Mouse (Mus musculus) embryonic facial prominence, embryonic 13.5 days (tissue): ENCODE data around the gene Clgn. TPM values are rescaled to one million over a fixed set of nuclear protein-coding genes. Genes with fewer than 3 reads are reported as not detected.

ENCODE experiments used
- ATAC-seq: fragments of 200-750 bp; cut with Nextera tagmentation; 2 replicates; pipeline ENCODE4 v1.8.0; 2017; ENCODE audit warnings: low read depth; ENCODE audit not compliant: insufficient number of reproducible peaks, insufficient read depth, low FRiP score, low TSS enrichment
- H3K27ac ChIP-seq: fragments of 300-500 bp; sonication (generic); 2 replicates; pipeline ENCODE4 v1.5.1; 2015; ENCODE audit warnings: moderate library complexity, mild to moderate bottlenecking, inconsistent platforms
- H3K27me3 ChIP-seq: fragments of 300-500 bp; sonication (generic); 2 replicates; pipeline ENCODE4 v1.6.1; 2015; ENCODE audit warnings: mild to moderate bottlenecking, inconsistent platforms
- H3K36me3 ChIP-seq: fragments of 300-500 bp; sonication (generic); 2 replicates; pipeline ENCODE4 v1.6.1; 2015; ENCODE audit warnings: mild to moderate bottlenecking, inconsistent platforms
- H3K4me1 ChIP-seq: fragments of 300-500 bp; sonication (generic); 2 replicates; pipeline ENCODE4 v1.6.1; 2015; ENCODE audit warnings: inconsistent platforms
- H3K4me2 ChIP-seq: fragments of 300-500 bp; sonication (generic); 2 replicates; pipeline ENCODE4 v1.6.1; 2015; ENCODE audit warnings: moderate library complexity, mild to moderate bottlenecking, inconsistent platforms
- H3K4me3 ChIP-seq: fragments of 300-500 bp; sonication (generic); 2 replicates; pipeline ENCODE4 v1.5.1; 2015; ENCODE audit warnings: mild to moderate bottlenecking, inconsistent platforms
- H3K9ac ChIP-seq: fragments of 300-500 bp; sonication (generic); 2 replicates; pipeline ENCODE4 v1.6.1; 2015; ENCODE audit warnings: mild to moderate bottlenecking, inconsistent platforms
- H3K9me3 ChIP-seq: fragments of 300-500 bp; sonication (generic); 2 replicates; pipeline ENCODE4 v1.6.1; 2016; ENCODE audit warnings: inconsistent platforms
- WGBS: fragments of 180-500 bp; shearing (Covaris S2); methylation state at CpG from one replicate; pipeline ENCODE4 v1.1.7; 2015; ENCODE audit warnings: mixed read lengths; 5-methylcytosine and 5-hydroxymethylcytosine counted together
- polyA plus RNA-seq: library from polyadenylated mRNA; unstranded; fragments of >200 nt; fragmentation: Nextera tagmentation; extraction: Ambion mirVana; gene quantifications from 2 replicates; pipeline ENCODE4 v1.2.1, GENCODE M21; 2015

Clgn gene
- polyA plus RNA-seq: 2.8 and 3.5 TPM in 2 replicates

DNA sequence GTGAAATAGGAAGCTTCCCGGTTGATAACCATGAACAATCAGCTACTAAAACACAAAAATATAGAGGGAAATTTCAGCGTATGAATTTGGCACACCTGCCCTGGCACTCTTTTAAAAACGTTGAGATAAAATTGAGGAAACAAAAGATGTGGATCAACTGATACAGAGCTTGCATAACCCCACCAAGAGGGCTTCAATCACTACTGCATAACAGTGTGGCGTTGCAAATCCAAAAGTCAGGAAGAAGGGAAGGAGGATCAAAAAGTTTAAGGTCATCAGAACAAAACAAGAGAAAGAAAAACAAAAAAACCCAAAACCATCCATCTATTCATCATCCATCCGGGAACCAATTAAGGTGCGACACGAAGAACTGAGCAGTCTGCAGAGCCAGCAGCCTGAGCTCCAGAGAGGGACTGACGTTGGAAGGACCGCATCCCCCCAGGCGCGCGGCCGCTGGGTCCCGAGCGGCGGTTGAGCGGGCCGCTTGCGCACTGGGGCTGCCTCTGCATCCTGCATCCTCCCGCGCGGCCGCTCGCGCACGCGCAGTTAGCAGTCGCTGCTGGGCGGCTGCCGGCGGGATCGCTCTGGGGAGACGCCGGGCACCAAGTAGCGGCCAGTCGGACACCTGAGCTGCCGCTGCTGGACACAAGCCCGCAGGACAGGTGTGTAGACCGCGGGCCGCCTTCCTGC lies at the start of gene Clgn:
Gene Clgn (plus strand): TSS at position 552 of the 690 bp plus-strand sequence.
- Histone ChIP-seq H3K9me3 (no peaks in the 10 kb centered on the region), H3K4me2 (peak within 1 kb of the TSS; percentile 91), H3K4me3 (peak within 1 kb of the TSS; percentile 53), H3K27me3 (peaks cover 26% of the 10 kb centered on the region), H3K36me3 (no peaks in the 10 kb centered on the region), H3K27ac (no peak within 1 kb of the TSS), H3K4me1 (peaks cover 7% of the 10 kb centered on the region; the same call in 1 of the 2 replicates), H3K9ac (peak within 1 kb of the TSS; percentile 74)
- ATAC-seq: peak; percentile 69
- 4% methylated on average over 41 of the region's 41 CpGs for WGBS

- WGBS: 90% methylated on average over 3 of the region's 3 CpGs
- ATAC-seq: no peak
- Histone ChIP-seq H3K36me3 (no peaks in the 10 kb centered on the region), H3K27me3 (no peaks in the 10 kb centered on the region), H3K4me3 (no peak overlapping the region), H3K27ac (no peak overlapping the region), H3K9me3 (no peaks in the 10 kb centered on the region), H3K4me1 (no peaks in the 10 kb centered on the region), H3K4me2 (no peak overlapping the region), H3K9ac (no peak overlapping the region)
Measured at GRCm38 (mm10) chr8:83342076-83342475, 47.6 kb upstream of the Clgn start.

DNA sequence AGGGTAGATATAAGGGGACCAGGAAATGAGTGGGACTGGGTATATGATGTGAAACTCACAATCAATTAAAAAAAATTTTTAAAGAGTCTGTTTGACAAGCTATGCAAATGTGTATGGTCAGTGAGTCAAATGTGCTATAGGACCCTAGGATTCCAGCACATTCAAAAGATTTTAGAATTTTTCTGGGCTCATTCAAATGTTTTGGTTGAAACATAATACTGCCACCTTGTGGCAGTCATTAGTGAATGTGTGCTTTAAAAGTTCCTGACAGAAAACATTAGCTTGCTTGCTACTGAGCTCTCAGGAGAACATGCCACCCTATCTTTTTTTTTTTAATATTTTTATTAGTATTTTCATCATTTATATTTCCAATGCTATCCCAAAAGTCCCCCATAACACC lies 47.0 kb upstream of the Clgn start:
- no peaks in the 10 kb centered on the region for H3K27me3 ChIP-seq
- no peak overlapping the region for H3K4me3 ChIP-seq
- H3K36me3 ChIP-seq: no peaks in the 10 kb centered on the region
- no peaks in the 10 kb centered on the region for H3K4me1 ChIP-seq
- no peak overlapping the region for H3K4me2 ChIP-seq
- ATAC-seq: no peak
- no peaks in the 10 kb centered on the region for H3K9me3 ChIP-seq
- H3K27ac ChIP-seq: no peak overlapping the region
- H3K9ac ChIP-seq: no peak overlapping the region

DNA sequence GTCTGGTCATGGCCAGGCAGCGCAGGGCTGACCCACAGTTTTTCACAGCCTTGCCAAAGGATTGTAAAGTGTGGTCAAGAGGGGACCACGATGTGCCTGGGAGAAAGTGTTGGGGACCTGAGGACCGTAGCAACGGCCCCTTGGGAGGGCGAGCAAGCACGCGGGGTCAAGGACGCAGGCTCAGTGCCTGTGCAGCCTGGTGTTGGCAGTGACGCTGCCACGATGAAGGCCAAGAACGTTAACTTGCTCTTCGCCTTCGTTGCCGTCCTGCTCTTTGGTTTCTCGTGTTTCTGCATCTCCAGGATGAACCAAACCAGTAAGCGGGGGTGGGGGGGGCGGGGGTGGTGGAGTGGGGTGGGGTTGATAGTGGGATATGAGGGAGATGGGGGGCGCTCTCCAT lies 41.4 kb upstream of the Clgn start, which contains the start of gene Mgat4d:
Gene Mgat4d (plus strand): TSS at position 209 of the 400 bp plus-strand sequence.
- H3K27me3 ChIP-seq: no peaks in the 10 kb centered on the region
- 81% methylated on average over 16 of the region's 18 CpGs for WGBS
- no peak within 1 kb of the TSS for H3K9ac ChIP-seq
- no peak for ATAC-seq
- H3K36me3 ChIP-seq: no peaks in the 10 kb centered on the region
- H3K4me3 ChIP-seq: no peak within 1 kb of the TSS
- no peak within 1 kb of the TSS for H3K4me2 ChIP-seq
- no peaks in the 10 kb centered on the region for H3K9me3 ChIP-seq
- no peak within 1 kb of the TSS for H3K27ac ChIP-seq
- no peaks in the 10 kb centered on the region for H3K4me1 ChIP-seq

- H3K9ac ChIP-seq: no peak overlapping the region
- H3K4me2 ChIP-seq: no peak overlapping the region
- ATAC-seq: no peak
- no peaks in the 10 kb centered on the region for H3K27me3 ChIP-seq
- no peaks in the 10 kb centered on the region for H3K4me1 ChIP-seq
- no peaks in the 10 kb centered on the region for H3K36me3 ChIP-seq
- H3K9me3 ChIP-seq: no peaks in the 10 kb centered on the region
- H3K27ac ChIP-seq: no peak overlapping the region
- no peak overlapping the region for H3K4me3 ChIP-seq
- WGBS: 92% methylated on average over 2 of the region's 2 CpGs
Measured at GRCm38 (mm10) chr8:83351315-83351714, 38.4 kb upstream of the Clgn start.

GRCm38 (mm10) chr8:83363156-83363769 lies 26.4 kb upstream of the Clgn start:
- no peak overlapping the region for H3K9ac ChIP-seq
- H3K4me1 ChIP-seq: peaks cover 5% of the 10 kb centered on the region
- no peaks in the 10 kb centered on the region for H3K36me3 ChIP-seq
- H3K27me3 ChIP-seq: no peaks in the 10 kb centered on the region
- WGBS: 23% methylated on average over 7 of the region's 7 CpGs
- peak overlapping the region; percentile 44; the same call in 1 of the 2 replicates for H3K27ac ChIP-seq
- 0 out of 2 replicates have a peak, but pooled peaks have one; percentile 32 for ATAC-seq
- no peak overlapping the region for H3K4me3 ChIP-seq
- no peak overlapping the region for H3K4me2 ChIP-seq
- H3K9me3 ChIP-seq: no peaks in the 10 kb centered on the region

DNA sequence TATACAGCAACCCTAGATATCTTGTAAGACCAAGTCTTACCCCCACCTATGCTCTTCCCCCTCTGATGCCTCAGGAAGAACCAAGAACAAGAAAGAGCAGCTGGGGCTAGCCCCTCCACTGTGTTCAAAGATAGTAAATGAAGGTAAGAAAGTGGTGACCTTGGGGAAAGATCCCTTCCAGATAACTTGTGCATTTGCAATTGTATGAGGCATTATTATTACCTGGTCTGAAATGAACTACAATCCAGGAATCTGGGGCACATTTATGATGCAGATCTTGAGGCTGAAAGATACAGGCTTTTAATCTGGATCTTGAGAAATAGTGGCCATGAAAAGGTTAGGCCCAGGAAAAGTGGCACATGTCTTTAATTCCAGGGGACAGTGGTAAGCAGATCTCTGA lies 12.4 kb upstream of the Clgn start:
- no peak overlapping the region for H3K9ac ChIP-seq
- H3K4me3 ChIP-seq: no peak overlapping the region
- no peaks in the 10 kb centered on the region for H3K27me3 ChIP-seq
- H3K4me2 ChIP-seq: no peak overlapping the region
- H3K9me3 ChIP-seq: no peaks in the 10 kb centered on the region
- no peaks in the 10 kb centered on the region for H3K4me1 ChIP-seq
- ATAC-seq: no peak
- H3K27ac ChIP-seq: no peak overlapping the region
- no peaks in the 10 kb centered on the region for H3K36me3 ChIP-seq

GRCm38 (mm10) chr8:83380141-83380540 lies 9.5 kb upstream of the Clgn start:
- no peak for ATAC-seq
- Histone ChIP-seq H3K4me3 (no peak overlapping the region), H3K27me3 (no peaks in the 10 kb centered on the region), H3K4me2 (no peak overlapping the region), H3K27ac (no peak overlapping the region), H3K9ac (no peak overlapping the region), H3K4me1 (no peaks in the 10 kb centered on the region), H3K36me3 (no peaks in the 10 kb centered on the region), H3K9me3 (no peaks in the 10 kb centered on the region)
- WGBS: 69% methylated on average over 4 of the region's 4 CpGs

DNA sequence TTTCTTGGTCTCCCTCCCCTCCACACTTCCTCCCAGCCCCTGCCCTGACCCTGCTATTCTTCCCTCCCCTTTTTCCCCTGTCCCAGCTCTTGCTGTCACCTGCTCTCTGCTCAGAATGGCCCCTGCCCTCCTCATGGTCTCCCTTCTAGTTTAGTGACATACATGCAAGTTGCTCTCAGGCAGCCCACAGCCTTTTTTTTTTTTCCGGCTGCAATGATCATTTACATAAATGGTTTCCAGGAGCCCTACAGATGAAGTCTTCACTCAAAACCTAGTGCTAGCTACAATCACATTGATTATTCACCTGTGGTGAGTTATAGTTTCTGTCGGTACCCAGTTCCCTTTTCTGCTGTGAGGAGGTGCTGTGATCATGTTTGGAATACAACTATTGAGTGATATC lies 8.7 kb upstream of the Clgn start:
- H3K36me3 ChIP-seq: no peaks in the 10 kb centered on the region

DNA sequence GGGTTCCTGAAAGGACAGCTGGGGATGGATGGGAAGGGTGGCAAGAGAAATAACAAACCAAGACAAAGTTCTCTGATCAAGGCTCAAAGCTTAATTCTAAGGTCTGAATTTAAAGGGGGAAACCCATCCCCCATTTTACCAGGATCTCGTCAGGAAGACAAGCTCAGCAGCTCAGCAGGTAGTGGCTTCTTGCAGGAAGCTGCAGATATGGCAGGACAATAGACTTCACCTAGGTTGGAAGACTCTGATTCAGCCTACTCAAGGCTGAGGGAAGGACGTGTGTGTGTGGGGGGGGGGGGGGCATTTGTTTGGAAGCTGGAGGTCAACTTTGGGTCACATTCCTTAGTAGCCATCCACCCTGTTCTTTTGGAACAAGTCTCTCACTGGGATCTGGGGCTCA lies 6.8 kb upstream of the Clgn start:
- Histone ChIP-seq H3K4me1 (no peaks in the 10 kb centered on the region), H3K27ac (no peak overlapping the region), H3K4me2 (no peak overlapping the region), H3K27me3 (no peaks in the 10 kb centered on the region; the same call in 1 of the 2 replicates), H3K9me3 (no peaks in the 10 kb centered on the region), H3K4me3 (no peak overlapping the region), H3K9ac (no peak overlapping the region), H3K36me3 (no peaks in the 10 kb centered on the region)
- 25% methylated on average over 2 of the region's 2 CpGs for WGBS
- no peak for ATAC-seq

More for the DNA sequence above, 8.7 kb upstream of the Clgn start:
- H3K4me1 ChIP-seq: no peaks in the 10 kb centered on the region
- H3K4me3 ChIP-seq: no peak overlapping the region
- no peak overlapping the region for H3K27ac ChIP-seq
- WGBS: 74% methylated on average over 2 of the region's 2 CpGs
- ATAC-seq: no peak
- H3K27me3 ChIP-seq: no peaks in the 10 kb centered on the region
- no peak overlapping the region for H3K9ac ChIP-seq
- H3K9me3 ChIP-seq: no peaks in the 10 kb centered on the region
- no peak overlapping the region for H3K4me2 ChIP-seq

- Histone ChIP-seq H3K9me3 (no peaks in the 10 kb centered on the region), H3K27ac (no peak overlapping the region), H3K27me3 (peaks cover 26% of the 10 kb centered on the region), H3K9ac (peak overlapping the region; percentile 74), H3K36me3 (no peaks in the 10 kb centered on the region), H3K4me2 (peak overlapping the region; percentile 91), H3K4me3 (peak overlapping the region; percentile 53), H3K4me1 (peaks cover 7% of the 10 kb centered on the region; the same call in 1 of the 2 replicates)
- no peak for ATAC-seq
- WGBS: 4% methylated on average over 14 of the region's 14 CpGs
Measured at GRCm38 (mm10) chr8:83390006-83390701, 487 bp downstream of the Clgn start.
